Mouse (Mus musculus): ENCODE results near the gene Fbxo46. TPM values are rescaled to one million over a fixed set of nuclear protein-coding genes. Genes with fewer than 3 reads are reported as not detected.
A peak's percentile ranks its signal among the peaks of the same experiment; 100 is the strongest.

Gene Fbxo46
- total RNA-seq, 1 experiment from 2014 or later, result 8.3 TPM

DNA sequence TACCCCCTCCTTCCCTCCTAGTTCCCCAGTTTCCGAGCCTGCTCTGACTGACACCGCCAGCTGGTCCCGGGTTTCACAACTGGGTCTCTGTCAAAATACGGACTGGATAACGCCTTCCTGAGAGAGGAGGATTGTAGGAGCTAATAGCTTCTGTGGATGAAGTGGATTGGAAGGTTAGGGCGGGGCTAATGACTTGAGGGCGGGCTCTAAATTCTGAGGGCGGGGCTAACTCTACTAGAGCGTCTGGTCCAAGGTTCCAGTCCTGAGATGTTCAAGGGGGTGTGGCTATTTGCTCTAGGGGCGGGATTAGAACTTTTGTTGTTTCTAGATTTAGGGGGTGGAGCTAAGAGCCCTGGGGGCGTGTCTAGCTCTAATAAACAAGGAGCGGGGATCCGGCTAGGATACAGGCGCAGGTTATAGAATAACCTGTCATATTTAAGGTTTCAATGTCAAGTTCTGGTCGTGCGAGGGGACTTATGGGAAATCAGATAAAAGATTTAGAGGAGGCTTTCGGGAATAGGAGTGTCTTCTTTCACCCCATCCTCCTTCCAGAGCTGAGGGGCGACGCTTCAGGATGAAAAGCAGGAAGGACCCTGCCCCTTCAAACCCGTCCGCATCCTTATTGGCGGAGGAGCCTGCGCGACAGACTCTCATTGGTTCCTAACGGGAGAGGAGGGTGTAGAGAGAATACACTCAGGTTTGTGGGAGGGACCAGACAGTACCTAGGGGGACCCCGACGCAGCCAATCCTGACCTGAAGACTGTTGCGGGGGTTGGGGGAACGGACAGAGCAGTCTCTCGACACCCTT lies 56.3 kb downstream of the Fbxo46 start, which contains the start of gene Eml2:
Gene Eml2 (plus strand): TSS at position 714 of the 808 bp plus-strand sequence.
- no peak for ATAC-seq (replicated peaks in 1 of 2; ENCODE audit: insufficient read depth in 1 of 2, low FRiP score in 2 of 2, low TSS enrichment in 1 of 2, low read depth in 1 of 2, poor library complexity in 2 of 2, severe bottlenecking in 2 of 2)

DNA sequence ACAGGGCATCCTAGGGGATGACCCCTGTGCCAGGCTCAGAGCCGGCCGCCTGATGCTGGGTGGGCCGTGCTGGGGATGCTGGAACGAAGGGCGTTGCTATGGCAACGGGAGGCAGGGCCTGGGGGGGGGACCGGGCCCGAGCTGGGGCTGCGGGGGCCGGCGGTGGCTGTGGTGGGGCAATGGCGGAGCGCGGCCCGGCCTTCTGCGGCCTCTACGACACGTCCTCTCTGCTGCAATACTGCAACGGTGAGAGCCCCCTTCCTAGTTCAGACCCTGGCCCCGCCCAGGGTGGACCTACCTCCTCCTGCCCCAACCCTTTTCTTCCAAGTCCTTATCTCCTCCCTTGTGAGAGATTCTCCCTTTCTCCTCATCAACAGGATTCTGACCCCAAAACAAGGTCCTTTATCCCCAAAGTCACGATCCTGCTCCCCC lies 56.9 kb downstream of the Fbxo46 start:
- ATAC-seq (replicated peaks in 1 of 2; ENCODE audit: insufficient read depth in 1 of 2, low FRiP score in 2 of 2, low TSS enrichment in 1 of 2, low read depth in 1 of 2, poor library complexity in 2 of 2, severe bottlenecking in 2 of 2), result no peak

DNA sequence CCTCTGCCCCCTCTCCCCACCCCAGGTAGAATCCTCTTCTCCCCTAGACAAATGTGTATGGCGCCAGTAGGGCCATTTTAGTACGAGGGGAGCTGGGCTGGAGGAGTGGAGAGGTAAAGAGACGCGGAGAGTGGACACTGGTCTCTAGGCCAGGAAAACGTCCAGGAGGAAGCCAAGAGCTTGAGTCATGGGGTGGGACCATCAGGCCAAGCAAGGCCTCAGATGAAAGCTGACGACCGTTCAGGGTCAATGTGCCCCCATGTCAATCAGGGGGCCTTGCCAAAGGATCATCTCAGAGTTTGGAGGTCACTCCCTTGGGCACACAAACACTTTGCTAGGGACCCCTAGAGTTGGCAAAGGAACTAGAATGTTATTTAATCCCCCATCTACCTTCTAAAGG lies 57.6 kb downstream of the Fbxo46 start:
- no peak for ATAC-seq (replicated peaks in 1 of 2; ENCODE audit: insufficient read depth in 1 of 2, low FRiP score in 2 of 2, low TSS enrichment in 1 of 2, low read depth in 1 of 2, poor library complexity in 2 of 2, severe bottlenecking in 2 of 2)

DNA sequence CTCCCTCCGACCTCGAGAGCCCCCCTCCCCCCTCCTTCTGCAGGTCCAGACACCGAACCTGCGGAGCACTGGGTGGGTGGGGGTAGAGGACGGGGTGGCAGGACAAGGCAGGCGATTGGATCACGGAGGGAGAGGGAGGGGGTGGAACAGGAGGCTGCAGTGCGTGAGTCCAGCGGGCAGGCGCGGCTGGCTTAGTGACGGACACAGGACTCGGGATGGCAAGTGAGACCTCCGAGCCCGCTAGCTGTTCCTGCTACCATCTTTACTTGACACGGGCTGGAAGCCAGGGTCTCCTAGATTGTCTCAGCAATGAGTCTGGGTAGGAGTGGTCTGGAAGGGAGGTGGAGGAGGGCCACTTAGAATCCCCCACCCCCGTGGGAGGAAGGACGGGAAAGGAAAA lies 58.4 kb downstream of the Fbxo46 start:
- ATAC-seq (replicated peaks in 1 of 2; ENCODE audit: insufficient read depth in 1 of 2, low FRiP score in 2 of 2, low TSS enrichment in 1 of 2, low read depth in 1 of 2, poor library complexity in 2 of 2, severe bottlenecking in 2 of 2), result no peak

GRCm38 (mm10) chr7:19178443-19179092 lies 58.9 kb downstream of the Fbxo46 start:
- peak in 1 of 2 experiments; percentile 38; a peak in 1 of 4 replicates for ATAC-seq (replicated peaks in 1 of 2; ENCODE audit: insufficient read depth in 1 of 2, low FRiP score in 2 of 2, low TSS enrichment in 1 of 2, low read depth in 1 of 2, poor library complexity in 2 of 2, severe bottlenecking in 2 of 2)

DNA sequence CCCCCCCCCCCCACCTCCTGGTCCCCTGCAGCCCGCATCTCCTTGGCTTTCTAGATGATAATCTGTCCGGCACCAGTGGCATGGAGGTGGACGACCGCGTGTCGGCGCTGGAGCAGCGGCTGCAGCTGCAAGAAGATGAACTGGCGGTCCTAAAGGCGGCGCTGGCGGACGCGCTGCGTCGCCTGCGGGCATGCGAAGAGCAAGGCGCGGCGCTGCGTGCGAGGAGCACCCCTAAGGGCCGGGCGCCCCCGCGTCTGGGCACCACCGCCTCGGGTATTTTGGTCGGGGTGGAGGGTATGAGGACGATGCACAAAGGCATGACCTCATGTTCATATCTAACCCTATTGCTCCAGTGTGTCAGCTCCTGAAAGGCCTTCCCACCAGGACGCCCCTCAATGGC lies 59.5 kb downstream of the Fbxo46 start:
- peak; percentile 28 to 51; a peak in 2 of 4 replicates for ATAC-seq (replicated peaks in 1 of 2; ENCODE audit: insufficient read depth in 1 of 2, low FRiP score in 2 of 2, low TSS enrichment in 1 of 2, low read depth in 1 of 2, poor library complexity in 2 of 2, severe bottlenecking in 2 of 2)

- ATAC-seq (replicated peaks in 1 of 2; ENCODE audit: insufficient read depth in 1 of 2, low FRiP score in 2 of 2, low TSS enrichment in 1 of 2, low read depth in 1 of 2, poor library complexity in 2 of 2, severe bottlenecking in 2 of 2), result no peak
Observed at GRCm38 (mm10) chr7:19179936-19180335, 60.3 kb downstream of the Fbxo46 start.

DNA sequence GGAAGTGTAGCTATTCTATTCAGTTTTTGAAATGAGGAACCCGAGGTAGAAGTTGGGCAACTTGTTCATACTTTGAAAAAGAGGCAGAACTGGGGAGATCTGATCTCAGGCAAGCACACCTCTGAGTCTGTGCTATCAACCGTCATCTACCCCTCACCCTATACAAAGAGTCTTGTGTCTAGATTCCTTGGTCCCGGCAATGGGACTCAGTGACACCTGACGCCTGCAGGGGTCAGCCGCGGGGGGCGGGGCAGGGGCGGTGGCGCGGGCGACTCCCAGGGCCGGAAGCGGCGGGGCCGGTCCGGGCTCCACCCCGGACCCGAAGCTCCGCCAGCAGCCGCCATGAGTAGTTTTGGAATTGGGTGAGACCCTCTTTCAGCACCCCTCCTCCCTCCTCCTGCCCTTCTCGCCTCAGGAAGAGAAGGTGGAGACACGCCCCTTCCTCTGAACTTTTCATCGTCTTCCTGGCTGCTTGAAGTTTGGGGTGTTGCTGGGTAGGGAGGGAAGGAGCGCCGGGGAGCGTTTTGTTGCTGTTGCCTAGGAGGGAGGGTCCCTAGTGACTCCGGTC lies 61.3 kb downstream of the Fbxo46 start:
- peak; percentile 43 to 50 for ATAC-seq (replicated peaks in 1 of 2; ENCODE audit: insufficient read depth in 1 of 2, low FRiP score in 2 of 2, low TSS enrichment in 1 of 2, low read depth in 1 of 2, poor library complexity in 2 of 2, severe bottlenecking in 2 of 2)

- ATAC-seq (replicated peaks in 1 of 2; ENCODE audit: insufficient read depth in 1 of 2, low FRiP score in 2 of 2, low TSS enrichment in 1 of 2, low read depth in 1 of 2, poor library complexity in 2 of 2, severe bottlenecking in 2 of 2), result no peak
Observed at GRCm38 (mm10) chr7:19184250-19184649, 64.6 kb downstream of the Fbxo46 start.

DNA sequence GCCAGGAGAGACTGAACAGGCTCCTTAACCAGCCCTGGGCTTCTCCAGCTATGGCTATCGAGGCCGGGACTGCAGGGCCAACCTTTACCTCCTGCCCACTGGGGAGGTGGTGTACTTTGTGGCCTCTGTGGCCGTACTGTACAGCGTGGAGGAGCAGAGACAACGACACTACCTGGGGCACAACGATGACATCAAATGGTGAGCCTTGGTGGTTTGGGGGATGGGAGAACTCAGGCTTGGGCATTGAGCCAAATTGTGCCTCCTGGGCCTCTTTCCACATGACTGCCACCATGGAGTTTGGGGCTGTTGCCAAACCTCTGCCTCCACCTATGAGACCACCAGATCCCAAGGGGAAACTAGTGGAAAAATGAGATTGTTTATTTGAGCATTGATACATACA lies 65.1 kb downstream of the Fbxo46 start:
- no peak for ATAC-seq (replicated peaks in 1 of 2; ENCODE audit: insufficient read depth in 1 of 2, low FRiP score in 2 of 2, low TSS enrichment in 1 of 2, low read depth in 1 of 2, poor library complexity in 2 of 2, severe bottlenecking in 2 of 2)

Other genes with a start within 250 kb of the Fbxo46 start
- gene Pglyrp1, start 248.5 kb upstream of the Fbxo46 start, total RNA-seq (2017), result 14.1 and 39.9 TPM in 2 replicates
- gene Ccdc61, start 209.4 kb upstream of the Fbxo46 start, total RNA-seq (2017), result 12.6 and 15.5 TPM in 2 replicates
- 0.10 TPM in 1 of 2 replicates, not detected in the other for gene Nova2, start 194.0 kb upstream of the Fbxo46 start, total RNA-seq (2017)
- not detected in 2 replicates for gene Nanos2, start 132.5 kb upstream of the Fbxo46 start, total RNA-seq (2017)
- 0.10 and 0.69 TPM in 2 replicates for gene Mypop, start 128.6 kb upstream of the Fbxo46 start, total RNA-seq (2017)
- 13.1 and 16.8 TPM in 2 replicates for gene Irf2bp1, start 115.8 kb upstream of the Fbxo46 start, total RNA-seq (2017)
- gene Foxa3, start 96.3 kb upstream of the Fbxo46 start, total RNA-seq (2017), result 2.7 and 3.3 TPM in 2 replicates
- 41.0 and 42.4 TPM in 2 replicates for gene Sympk, start 95.5 kb upstream of the Fbxo46 start, total RNA-seq (2017)
- gene Rsph6a, start 65.2 kb upstream of the Fbxo46 start, total RNA-seq (2017), result not detected in 2 replicates
- 13.5 TPM in 2 replicates for gene Dmwd, start 43.6 kb upstream of the Fbxo46 start, total RNA-seq (2017)
- gene Dmpk, start 36.0 kb upstream of the Fbxo46 start, total RNA-seq (2017), result 3.6 TPM in 1 of 2 replicates, not detected in the other
- 7.9 and 9.3 TPM in 2 replicates for gene Six5, start 25.3 kb upstream of the Fbxo46 start, total RNA-seq (2017)
- gene Gm4969, start 1.5 kb upstream of the Fbxo46 start, total RNA-seq (2017), result 0.50 and 1.1 TPM in 2 replicates
- gene Qpctl, start 29.4 kb downstream of the Fbxo46 start, total RNA-seq (2017), result 3.5 and 4.8 TPM in 2 replicates
- 55.1 and 97.6 TPM in 2 replicates for gene Snrpd2, start 29.9 kb downstream of the Fbxo46 start, total RNA-seq (2017)
- not detected in 2 replicates for gene Gipr, start 46.3 kb downstream of the Fbxo46 start, total RNA-seq (2017)
- gene Eml2, start 56.6 kb downstream of the Fbxo46 start, total RNA-seq (2017), result 20.0 and 23.6 TPM in 2 replicates
- gene Gpr4, start 92.7 kb downstream of the Fbxo46 start, total RNA-seq (2017), result 0.74 and 1.4 TPM in 2 replicates
- gene Opa3, start 108.5 kb downstream of the Fbxo46 start, total RNA-seq (2017), result 19.9 and 26.8 TPM in 2 replicates
- gene Vasp, start 152.0 kb downstream of the Fbxo46 start, total RNA-seq (2017), result 99.8 and 117 TPM in 2 replicates
- 0.25 TPM in 1 of 2 replicates, not detected in the other for gene Ppm1n, start 160.2 kb downstream of the Fbxo46 start, total RNA-seq (2017)
- gene Rtn2, start 162.8 kb downstream of the Fbxo46 start, total RNA-seq (2017), result not detected in 2 replicates
- gene Fosb, start 190.2 kb downstream of the Fbxo46 start, total RNA-seq (2017), result 190 and 280 TPM in 2 replicates
- 20.0 and 28.0 TPM in 2 replicates for gene Ercc1, start 224.9 kb downstream of the Fbxo46 start, total RNA-seq (2017)
- gene Cd3eap, start 239.6 kb downstream of the Fbxo46 start, total RNA-seq (2017), result 20.9 and 23.6 TPM in 2 replicates
- 0.25 and 0.60 TPM in 2 replicates for gene Ppp1r13l, start 239.9 kb downstream of the Fbxo46 start, total RNA-seq (2017)

Measured in hematopoietic stem cell, adult 5-6 weeks (primary cell).